Mouse (Mus musculus) lung, embryonic 15.5 days (tissue): ENCODE data around the gene Stmnd1. TPM values are rescaled to one million over a fixed set of nuclear protein-coding genes. Genes with fewer than 3 reads are reported as not detected.

Source experiments
- ATAC-seq: fragments of 200-750 bp; cut with Nextera tagmentation; 2 replicates; pipeline ENCODE4 v1.8.0; 2017; ENCODE audit warnings: moderate number of reproducible peaks, borderline replicate concordance; ENCODE audit not compliant: low FRiP score, low TSS enrichment; ENCODE audit errors: extremely low read depth
- H3K27ac ChIP-seq: fragments of 300-500 bp; sonication (generic); 2 replicates; pipeline ENCODE4 v1.5.1; 2015; ENCODE audit warnings: moderate library complexity, mild to moderate bottlenecking, inconsistent platforms
- H3K27me3 ChIP-seq: fragments of 300-500 bp; sonication (generic); 2 replicates; pipeline ENCODE4 v1.6.1; 2015; ENCODE audit warnings: inconsistent platforms
- H3K36me3 ChIP-seq: fragments of 300-500 bp; sonication (generic); 2 replicates; pipeline ENCODE4 v1.6.1; 2015; ENCODE audit warnings: inconsistent platforms
- H3K4me1 ChIP-seq: fragments of 300-500 bp; sonication (generic); 2 replicates; pipeline ENCODE4 v1.6.1; 2015; ENCODE audit warnings: inconsistent platforms
- H3K4me2 ChIP-seq: fragments of 300-500 bp; sonication (generic); 2 replicates; pipeline ENCODE4 v1.6.1; 2015; ENCODE audit warnings: inconsistent platforms, mild to moderate bottlenecking, moderate library complexity
- H3K4me3 ChIP-seq: fragments of 300-500 bp; sonication (generic); 2 replicates; pipeline ENCODE4 v1.5.1; 2015; ENCODE audit warnings: mild to moderate bottlenecking, inconsistent platforms
- H3K9ac ChIP-seq: fragments of 300-500 bp; sonication (generic); 2 replicates; pipeline ENCODE4 v1.6.1; 2015; ENCODE audit warnings: inconsistent platforms
- H3K9me3 ChIP-seq: fragments of 300-500 bp; sonication (generic); 2 replicates; pipeline ENCODE4 v1.6.1; 2016; ENCODE audit warnings: inconsistent platforms
- WGBS: fragments of 180-500 bp; shearing (Covaris S2); methylation state at CpG from one replicate; pipeline ENCODE4 v1.1.7; 2015; 5-methylcytosine and 5-hydroxymethylcytosine counted together
- polyA plus RNA-seq: library from polyadenylated mRNA; unstranded; fragments of >200 nt; fragmentation: Nextera tagmentation; extraction: Ambion mirVana; gene quantifications from 2 replicates; pipeline ENCODE4 v1.2.1, GENCODE M21; 2015

The Stmnd1 gene
- polyA plus RNA-seq, 1 experiment from 2014 or later: 0.17 TPM

DNA sequence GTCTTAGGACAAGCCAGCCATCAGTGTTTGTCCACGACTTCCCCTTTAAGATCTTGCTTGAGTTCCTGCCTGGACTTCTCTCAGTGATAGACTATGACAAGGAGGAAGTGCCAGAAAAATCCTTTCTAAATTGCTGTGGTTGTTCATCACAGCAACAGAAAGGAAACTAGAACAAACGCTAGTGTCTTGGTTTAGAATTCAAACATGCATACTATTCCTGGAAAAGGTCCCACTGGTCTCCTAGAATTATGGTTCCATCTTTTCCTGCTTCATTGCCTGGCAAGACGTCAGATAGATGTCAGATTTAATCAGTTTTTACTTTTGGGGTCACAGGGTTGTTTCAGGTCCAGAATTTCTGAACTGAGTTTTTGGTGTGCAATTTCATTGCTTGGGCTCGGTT, 14.0 kb upstream of the Stmnd1 start:
- H3K4me3 ChIP-seq: no peak overlapping the region
- H3K36me3 ChIP-seq: no peaks in the 10 kb centered on the region
- peaks cover 6% of the 10 kb centered on the region for H3K4me1 ChIP-seq
- no peak overlapping the region for H3K27ac ChIP-seq
- H3K9me3 ChIP-seq: no peaks in the 10 kb centered on the region
- 44% methylated on average over 4 of the region's 4 CpGs for WGBS
- no peak overlapping the region for H3K4me2 ChIP-seq
- ATAC-seq: no peak
- H3K9ac ChIP-seq: no peak overlapping the region
- H3K27me3 ChIP-seq: no peaks in the 10 kb centered on the region

DNA sequence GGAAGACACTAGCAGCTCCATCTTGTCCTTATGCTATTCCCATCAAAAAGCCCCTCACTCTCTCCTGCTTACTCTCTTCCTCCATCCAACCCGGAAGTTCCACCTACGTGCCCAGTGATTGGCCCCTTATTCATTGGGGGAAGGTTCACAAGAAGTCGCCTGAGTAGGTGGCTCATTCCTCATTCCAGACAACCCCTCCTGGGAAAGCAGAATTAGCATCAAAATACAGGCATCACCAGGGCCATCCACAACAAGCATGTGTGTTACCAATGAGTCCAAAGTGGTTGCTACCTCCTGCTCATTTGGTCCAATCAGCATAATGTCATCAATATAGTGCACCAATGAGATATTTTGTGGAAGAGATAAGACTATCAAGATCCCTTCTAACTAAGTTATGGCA, 12.3 kb upstream of the Stmnd1 start:
- Histone ChIP-seq H3K4me2 (no peak overlapping the region), H3K9me3 (no peaks in the 10 kb centered on the region), H3K9ac (no peak overlapping the region), H3K36me3 (no peaks in the 10 kb centered on the region), H3K27me3 (no peaks in the 10 kb centered on the region), H3K4me1 (no peaks in the 10 kb centered on the region), H3K4me3 (no peak overlapping the region), H3K27ac (no peak overlapping the region)
- no peak for ATAC-seq
- WGBS: 56% methylated on average over 3 of the region's 3 CpGs

DNA sequence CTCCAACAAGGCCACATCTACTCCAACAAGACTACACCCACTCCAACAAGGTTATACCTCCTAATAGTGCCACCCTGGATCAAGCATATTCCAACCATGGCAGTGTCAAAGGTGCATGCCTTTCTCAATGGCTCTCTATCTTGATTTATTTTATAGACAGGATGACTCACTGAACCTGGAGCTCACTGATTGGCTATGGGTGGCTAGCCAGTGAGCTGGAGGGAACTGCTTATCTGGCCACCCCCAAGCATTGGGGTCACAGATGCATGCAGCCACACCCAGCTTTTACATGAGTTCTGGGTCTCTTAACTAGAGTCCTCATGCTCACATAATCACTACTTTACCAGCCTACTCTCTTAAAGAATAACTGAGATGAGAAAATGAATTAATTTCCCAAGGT, 5.7 kb upstream of the Stmnd1 start:
- Histone ChIP-seq H3K4me1 (peaks cover 17% of the 10 kb centered on the region), H3K4me3 (no peak overlapping the region), H3K36me3 (no peaks in the 10 kb centered on the region), H3K27ac (0 out of 2 replicates have a peak overlapping the region, but pooled peaks have one; percentile 69), H3K9me3 (no peaks in the 10 kb centered on the region), H3K27me3 (no peaks in the 10 kb centered on the region), H3K4me2 (no peak overlapping the region), H3K9ac (no peak overlapping the region)
- no peak for ATAC-seq

DNA sequence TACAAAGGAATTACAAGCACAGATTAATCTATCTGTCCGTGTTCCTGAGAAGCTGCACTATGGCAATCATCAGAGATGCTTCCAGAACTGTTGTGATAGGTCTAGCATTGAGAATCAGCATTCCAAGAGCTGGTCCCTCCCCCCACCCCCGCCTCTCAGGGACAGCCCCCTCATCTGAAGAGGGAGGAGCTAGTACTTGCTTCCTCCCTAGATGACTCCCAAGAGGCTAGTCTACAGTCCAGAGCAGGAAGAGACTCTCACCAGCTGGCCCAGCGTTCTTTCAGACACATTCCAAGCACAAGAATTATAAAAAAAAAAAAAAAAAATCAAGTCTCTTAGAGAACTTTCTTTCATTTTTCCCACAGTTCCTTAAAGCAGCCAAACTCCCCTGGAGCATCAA, 5.2 kb upstream of the Stmnd1 start:
- 19% methylated on average over 3 of the region's 3 CpGs for WGBS
- peak; percentile 66; the same call in 1 of the 2 replicates for ATAC-seq
- Histone ChIP-seq H3K4me3 (no peak overlapping the region), H3K36me3 (no peaks in the 10 kb centered on the region), H3K27me3 (no peaks in the 10 kb centered on the region), H3K4me2 (no peak overlapping the region), H3K9ac (no peak overlapping the region), H3K9me3 (no peaks in the 10 kb centered on the region), H3K4me1 (peaks cover 22% of the 10 kb centered on the region), H3K27ac (peak overlapping the region; percentile 69)

DNA sequence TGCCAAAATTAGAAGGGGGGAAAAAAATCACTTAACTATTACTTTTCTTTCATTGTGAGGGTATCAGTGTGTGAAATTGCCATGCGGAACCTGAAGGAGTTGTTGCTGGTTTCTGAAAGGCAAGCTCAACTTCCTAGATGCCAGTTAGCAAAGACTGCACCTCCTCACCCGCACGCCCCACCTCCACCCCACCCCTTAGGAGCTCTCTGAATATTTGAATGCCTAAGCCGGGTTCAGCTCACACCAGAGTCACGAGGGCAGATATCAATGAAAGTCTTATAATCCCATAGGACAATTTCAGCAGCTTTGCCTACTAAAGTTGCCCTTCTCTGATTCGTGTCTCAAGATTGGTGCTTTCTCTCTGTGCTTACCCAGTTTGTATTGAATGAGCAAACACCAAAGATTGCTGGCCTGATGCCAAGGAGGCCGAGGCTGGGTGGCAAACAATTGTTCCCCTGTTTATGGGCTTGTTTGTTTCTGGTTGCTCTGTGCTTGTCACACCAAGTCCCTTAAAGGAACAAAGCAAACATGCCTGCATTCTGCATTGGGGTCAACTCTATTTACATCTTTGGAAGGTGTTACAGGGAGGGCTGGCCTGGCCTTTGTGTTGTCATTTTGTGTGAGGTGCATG, 4.6 kb upstream of the Stmnd1 start:
- Histone ChIP-seq H3K27ac (peak overlapping the region; percentile 69), H3K4me3 (no peak overlapping the region), H3K36me3 (no peaks in the 10 kb centered on the region), H3K4me2 (no peak overlapping the region), H3K9ac (no peak overlapping the region), H3K4me1 (peaks cover 27% of the 10 kb centered on the region), H3K9me3 (no peaks in the 10 kb centered on the region), H3K27me3 (no peaks in the 10 kb centered on the region)
- WGBS: 41% methylated on average over 7 of the region's 7 CpGs
- ATAC-seq: no peak

DNA sequence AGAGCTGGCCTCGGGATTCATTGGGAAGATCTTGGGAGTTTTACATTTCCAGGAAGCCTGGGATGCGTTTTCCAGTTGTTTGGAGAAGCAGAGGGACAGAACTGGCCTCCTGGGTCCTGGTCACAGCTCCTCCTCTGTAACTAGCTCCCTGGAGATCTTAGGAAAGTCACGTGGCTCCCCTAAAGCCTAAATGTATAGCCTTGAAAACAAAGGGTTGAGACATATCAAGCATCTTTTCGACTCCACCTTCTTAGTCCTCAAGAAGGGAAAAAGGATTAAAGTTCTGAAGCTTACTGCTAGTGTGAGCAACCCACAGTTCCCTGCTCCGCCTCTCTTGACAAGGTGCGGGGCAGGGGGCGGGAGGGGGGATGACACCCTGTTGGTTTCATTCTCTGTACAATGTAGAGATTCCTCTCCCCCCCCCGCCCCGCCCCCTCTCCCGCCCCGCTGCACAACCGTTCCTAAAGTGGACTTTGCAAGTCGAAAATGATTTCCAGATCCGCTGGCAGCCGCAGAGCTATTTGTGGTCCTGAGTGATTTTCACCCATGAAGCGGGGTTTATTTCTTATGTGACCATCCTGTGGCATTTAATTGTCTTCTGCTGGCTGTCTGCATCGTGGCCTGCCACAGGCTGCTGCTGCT, 589 bp upstream of the Stmnd1 start:
- Histone ChIP-seq H3K27ac (peak overlapping the region; percentile 44), H3K9ac (no peak overlapping the region; the same call in 1 of the 2 replicates)
- WGBS: 9% methylated on average over 14 of the region's 17 CpGs

DNA sequence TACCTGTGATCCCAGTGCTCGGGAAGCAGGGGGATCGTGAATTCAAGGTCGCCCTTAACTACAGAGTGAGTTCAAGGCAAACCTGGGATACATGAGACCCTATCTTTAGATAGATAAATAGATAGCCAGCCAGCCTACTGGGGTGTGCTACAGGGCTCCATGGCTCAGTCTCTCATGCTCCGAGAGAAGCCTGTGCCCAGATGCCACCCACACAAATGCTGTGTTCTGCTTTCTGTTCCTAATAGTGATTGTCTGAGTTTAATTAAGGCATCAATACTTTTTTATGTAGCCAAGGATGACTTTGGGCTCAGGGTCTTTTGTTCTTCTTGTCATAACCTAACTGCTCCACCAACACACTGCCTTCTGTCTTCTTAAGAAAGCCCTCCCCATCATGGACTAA, 2.2 kb downstream of the Stmnd1 start:
- H3K4me1 ChIP-seq: peaks cover 10% of the 10 kb centered on the region
- H3K9me3 ChIP-seq: no peaks in the 10 kb centered on the region
- H3K27me3 ChIP-seq: no peaks in the 10 kb centered on the region
- no peak overlapping the region for H3K4me2 ChIP-seq
- no peak overlapping the region for H3K27ac ChIP-seq
- ATAC-seq: no peak
- H3K36me3 ChIP-seq: no peaks in the 10 kb centered on the region
- WGBS: 94% methylated on average over 4 of the region's 4 CpGs
- no peak overlapping the region for H3K9ac ChIP-seq
- H3K4me3 ChIP-seq: no peak overlapping the region

More for the DNA sequence above, 589 bp upstream of the Stmnd1 start:
- peak overlapping the region; percentile 50 for H3K4me2 ChIP-seq
- no peak for ATAC-seq
- H3K27me3 ChIP-seq: no peaks in the 10 kb centered on the region
- peak overlapping the region; percentile 12; the same call in 1 of the 2 replicates for H3K4me3 ChIP-seq
- no peaks in the 10 kb centered on the region for H3K36me3 ChIP-seq
- peaks cover 24% of the 10 kb centered on the region for H3K4me1 ChIP-seq
- H3K9me3 ChIP-seq: no peaks in the 10 kb centered on the region

DNA sequence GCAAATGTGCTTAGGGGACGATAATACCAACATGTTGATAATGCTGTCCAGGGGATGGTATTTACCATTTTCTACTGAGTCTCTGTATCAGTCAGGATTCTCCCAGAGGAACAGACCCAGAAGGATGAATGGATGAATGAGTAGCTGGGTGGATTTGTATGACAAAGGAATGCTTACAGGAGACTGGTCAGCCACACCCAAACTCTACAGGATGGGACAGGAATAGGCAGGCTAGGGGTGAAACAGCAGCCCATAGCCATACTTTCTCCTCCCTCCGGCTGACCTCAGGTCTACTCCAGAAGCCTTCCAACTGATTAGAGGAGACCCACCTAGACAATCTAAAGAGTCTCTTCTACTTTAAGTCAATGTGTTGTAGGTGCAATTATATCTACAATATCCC, 9.0 kb downstream of the Stmnd1 start:
- H3K27ac ChIP-seq: no peak overlapping the region
- no peak overlapping the region for H3K4me2 ChIP-seq
- ATAC-seq: no peak
- H3K36me3 ChIP-seq: no peaks in the 10 kb centered on the region
- H3K27me3 ChIP-seq: no peaks in the 10 kb centered on the region
- 88% methylated on average over 2 of the region's 2 CpGs for WGBS
- H3K4me1 ChIP-seq: no peaks in the 10 kb centered on the region
- no peaks in the 10 kb centered on the region for H3K9me3 ChIP-seq
- H3K9ac ChIP-seq: no peak overlapping the region
- no peak overlapping the region for H3K4me3 ChIP-seq

DNA sequence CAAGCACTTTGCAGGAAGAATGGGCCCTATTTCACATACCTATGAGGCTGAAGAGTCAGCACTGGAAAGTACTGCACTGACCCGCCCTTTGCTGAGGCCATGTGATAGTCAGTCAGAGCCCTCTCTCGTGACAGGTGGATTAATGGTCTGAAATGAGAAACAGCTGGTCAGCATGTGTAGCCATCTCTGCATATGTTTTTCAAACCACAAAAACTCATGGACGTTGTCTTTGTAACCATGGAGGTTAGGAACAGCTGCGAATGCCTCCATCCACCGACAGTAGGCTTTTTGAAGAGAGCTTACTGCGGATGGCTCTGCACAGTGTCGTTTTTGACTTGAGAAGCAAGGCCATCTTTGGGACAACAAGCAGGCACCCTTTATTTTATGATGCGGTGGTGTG, 14.3 kb downstream of the Stmnd1 start:
- no peak for ATAC-seq
- no peaks in the 10 kb centered on the region for H3K27me3 ChIP-seq
- H3K9ac ChIP-seq: no peak overlapping the region
- no peaks in the 10 kb centered on the region for H3K36me3 ChIP-seq
- H3K4me1 ChIP-seq: no peaks in the 10 kb centered on the region
- H3K4me2 ChIP-seq: no peak overlapping the region
- H3K27ac ChIP-seq: no peak overlapping the region
- no peak overlapping the region for H3K4me3 ChIP-seq
- 67% methylated on average over 8 of the region's 8 CpGs for WGBS
- no peaks in the 10 kb centered on the region for H3K9me3 ChIP-seq

DNA sequence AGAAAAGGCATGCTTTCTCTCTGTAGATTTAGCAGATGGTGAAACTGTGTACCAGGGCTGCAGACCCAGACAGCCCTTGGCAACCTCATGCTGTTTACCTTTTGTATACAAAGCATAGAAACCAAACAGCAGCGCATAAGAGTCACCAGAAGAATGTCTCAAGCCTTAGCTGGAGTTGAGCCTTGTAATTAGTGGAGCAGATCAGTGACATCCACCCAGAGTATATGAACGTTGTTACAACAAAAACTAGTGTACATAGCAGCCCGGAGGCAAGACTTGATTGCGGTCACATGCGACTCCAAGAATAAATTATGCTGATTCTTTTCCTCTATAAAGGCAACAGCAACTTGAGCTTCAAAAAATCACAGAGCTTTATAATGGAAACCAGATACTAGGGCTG, 14.9 kb downstream of the Stmnd1 start:
- Histone ChIP-seq H3K9me3 (no peaks in the 10 kb centered on the region), H3K36me3 (no peaks in the 10 kb centered on the region), H3K4me3 (no peak overlapping the region), H3K27me3 (no peaks in the 10 kb centered on the region), H3K27ac (no peak overlapping the region), H3K4me1 (no peaks in the 10 kb centered on the region), H3K9ac (no peak overlapping the region), H3K4me2 (no peak overlapping the region)
- ATAC-seq: no peak
- 79% methylated on average over 5 of the region's 5 CpGs for WGBS

DNA sequence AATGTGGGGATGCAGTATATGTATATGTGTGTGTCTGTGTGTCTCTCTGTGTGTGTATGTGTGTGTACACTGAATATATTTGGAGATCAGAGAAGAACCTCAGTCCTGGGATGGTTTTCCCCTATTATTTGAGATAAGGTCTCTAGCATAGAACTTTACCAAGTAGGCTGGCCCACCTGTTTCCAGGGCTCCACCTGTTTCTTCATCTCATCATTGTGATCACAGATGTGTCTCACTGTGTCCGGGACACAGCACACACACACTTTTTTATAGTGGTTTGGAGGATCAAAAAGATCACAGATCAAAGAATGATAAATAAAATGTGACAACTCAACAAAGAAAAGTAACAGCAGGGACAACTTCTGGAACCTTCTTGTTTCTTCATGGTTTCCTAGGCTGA, 17.0 kb downstream of the Stmnd1 start:
- H3K4me2 ChIP-seq: no peak overlapping the region
- no peaks in the 10 kb centered on the region for H3K36me3 ChIP-seq
- no peak overlapping the region for H3K4me3 ChIP-seq
- no peak overlapping the region for H3K27ac ChIP-seq
- no peak for ATAC-seq
- WGBS: 43% methylated on average over 1 of the region's 1 CpGs
- no peaks in the 10 kb centered on the region for H3K4me1 ChIP-seq
- no peaks in the 10 kb centered on the region for H3K9me3 ChIP-seq
- H3K9ac ChIP-seq: no peak overlapping the region
- H3K27me3 ChIP-seq: no peaks in the 10 kb centered on the region

DNA sequence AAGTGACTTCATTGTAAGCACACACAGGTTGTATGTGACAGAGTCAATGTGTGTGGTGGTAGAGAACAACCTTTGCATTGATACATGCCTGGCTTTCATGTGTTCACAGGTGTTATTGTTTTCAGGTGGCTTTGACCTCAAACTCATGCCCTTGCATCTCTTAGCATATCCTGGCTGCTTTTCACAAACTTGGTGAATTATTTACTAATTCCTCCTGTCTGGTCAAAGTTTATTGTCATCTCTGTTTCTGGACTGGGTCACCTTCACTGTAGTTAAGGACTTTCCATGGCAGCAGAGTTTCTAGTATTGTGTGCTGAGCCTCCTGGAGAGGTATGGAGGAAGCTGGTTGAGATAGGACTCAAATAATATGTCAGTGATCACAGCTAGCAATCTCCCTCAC, 20.8 kb downstream of the Stmnd1 start:
- ATAC-seq: no peak
- no peaks in the 10 kb centered on the region for H3K4me1 ChIP-seq
- no peak overlapping the region for H3K9ac ChIP-seq

More for the DNA sequence above, 20.8 kb downstream of the Stmnd1 start:
- Histone ChIP-seq H3K27ac (no peak overlapping the region), H3K9me3 (no peaks in the 10 kb centered on the region), H3K4me3 (no peak overlapping the region), H3K36me3 (no peaks in the 10 kb centered on the region), H3K4me2 (no peak overlapping the region), H3K27me3 (no peaks in the 10 kb centered on the region)
